Comparison of ENCODE assay signal across 8 mouse cellular contexts in the genomic region with DNA sequence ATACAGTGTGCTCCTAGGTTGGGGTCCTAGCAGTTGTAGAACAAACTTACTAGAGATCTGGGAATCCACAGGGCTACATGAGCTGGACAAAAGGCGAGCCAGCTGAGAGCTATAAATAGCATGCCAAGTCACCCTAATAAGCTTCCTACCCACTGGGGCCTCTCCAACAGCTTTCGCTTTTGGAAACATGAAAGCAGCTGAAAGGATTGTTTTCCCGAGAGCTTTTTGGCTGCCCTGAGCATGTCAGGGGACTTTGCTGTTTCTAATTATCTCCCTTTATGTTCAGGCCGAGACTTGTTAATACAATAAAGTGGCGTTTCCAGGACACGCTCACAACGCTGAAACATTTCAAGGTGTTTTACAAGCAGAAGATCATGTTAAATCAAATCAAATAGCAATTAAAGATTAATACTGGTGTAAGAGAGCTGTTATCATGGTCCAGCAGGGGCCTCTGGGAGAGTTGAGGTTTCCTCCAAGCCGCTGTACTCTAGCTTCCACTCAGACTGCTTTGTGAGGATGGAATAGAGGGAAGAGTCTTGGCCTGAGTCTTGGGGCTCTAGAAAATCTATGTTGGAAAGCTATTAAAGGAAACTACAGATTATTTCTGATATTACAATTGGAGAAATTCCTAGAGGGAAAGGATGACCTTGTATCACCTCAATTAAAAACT.
DNase-seq lines count a peak whose midpoint lies in the region; ATAC-seq lines count a peak whose summit lies in the region.

No protein-coding gene starts in this region.

- 12% methylated on average over 8 of the region's 8 CpGs for WGBS in hindbrain, embryonic 16.5 days
- 29% methylated on average over 8 of the region's 8 CpGs for WGBS in midbrain, embryonic 11.5 days

- H3K4me1 ChIP-seq in hindbrain, embryonic 16.5 days (ENCODE audit: control insufficient read depth, insufficient read depth, low read depth, low read length) = peaks cover 2% of the 10 kb centered on the region; the same call in 1 of the 2 replicates
- H3K4me1 ChIP-seq in midbrain, embryonic 11.5 days (ENCODE audit: control insufficient read depth, insufficient read depth, low read length) = no peaks in the 10 kb centered on the region

- no peaks in the 10 kb centered on the region for H3K36me3 ChIP-seq in hindbrain, embryonic 16.5 days (ENCODE audit: control insufficient read depth, insufficient read depth, low read length)
- no peaks in the 10 kb centered on the region for H3K36me3 ChIP-seq in midbrain, embryonic 11.5 days (ENCODE audit: control insufficient read depth, insufficient read depth, low read length)

- H3K9ac ChIP-seq in hindbrain, embryonic 16.5 days (ENCODE audit: low read depth, low read length) = no peak overlapping the region
- no peak overlapping the region for H3K9ac ChIP-seq in midbrain, embryonic 11.5 days (ENCODE audit: low read length)

- H3K9me3 ChIP-seq in hindbrain, embryonic 16.5 days (ENCODE audit: control insufficient read depth, low read length) = no peaks in the 10 kb centered on the region
- no peaks in the 10 kb centered on the region for H3K9me3 ChIP-seq in midbrain, embryonic 11.5 days (ENCODE audit: control insufficient read depth, low read length)

- peak overlapping the region; percentile 54; the same call in 1 of the 2 replicates for H3K27ac ChIP-seq in hindbrain, embryonic 16.5 days (ENCODE audit: low read depth, low read length)
- no peak overlapping the region for H3K27ac ChIP-seq in midbrain, embryonic 11.5 days (ENCODE audit: low read depth, low read length)

- no peak overlapping the region for H3K4me3 ChIP-seq in hindbrain, embryonic 16.5 days (ENCODE audit: low read length)
- H3K4me3 ChIP-seq in midbrain, embryonic 11.5 days (ENCODE audit: low read depth, low read length) = no peak overlapping the region

- H3K4me2 ChIP-seq in hindbrain, embryonic 16.5 days (ENCODE audit: low read length) = no peak overlapping the region; the same call in 1 of the 2 replicates
- no peak overlapping the region for H3K4me2 ChIP-seq in midbrain, embryonic 11.5 days

- ATAC-seq in hindbrain, embryonic 16.5 days = peak; percentile 75
- ATAC-seq in midbrain, embryonic 11.5 days (ENCODE audit: low FRiP score) = peak; percentile 65
- ATAC-seq in inflammation-experienced regulatory T-cells, adult 6 months = no peak

- H3K27me3 ChIP-seq in hindbrain, embryonic 16.5 days (replicated peaks; ENCODE audit: control insufficient read depth, insufficient read depth, low read length) = no peaks in the 10 kb centered on the region
- H3K27me3 ChIP-seq in midbrain, embryonic 11.5 days (ENCODE audit: control insufficient read depth, insufficient read depth, low read length) = no peaks in the 10 kb centered on the region

- DNase-seq in left cerebral cortex, adult 11 months (ENCODE audit: low spot score) = peak; percentile 15
- DNase-seq in left cerebral cortex, adult 18-20 months (ENCODE audit: low spot score in 2 of 2) = no peak
- peak; percentile 68 for DNase-seq in embryo, embryonic 11 days
- peak; percentile 14 for DNase-seq in gastrocnemius, postnatal 25 days
- peak; percentile 87 for DNase-seq in midbrain, embryonic 11.5 days (ENCODE audit: low spot score, missing footprints)
- DNase-seq in testis, postnatal 10 days (ENCODE audit: low spot score) = no peak

Comparison
In these comparisons a context has a peak if more than half of its experiments do, and no peak if none do; other contexts are left out.
1. DNase-seq: peak in left cerebral cortex, adult 11 months (single experiment), embryo, embryonic 11 days (single experiment), gastrocnemius, postnatal 25 days (single experiment) and midbrain, embryonic 11.5 days (single experiment); none in left cerebral cortex, adult 18-20 months (0 of 2) and testis, postnatal 10 days (single experiment).